Mouse (Mus musculus) neural tube, embryonic 11.5 days (tissue): ENCODE results near the gene AW011738. TPM values are rescaled to one million over a fixed set of nuclear protein-coding genes. Genes with fewer than 3 reads are reported as not detected.

Experiments used
- ATAC-seq: fragments of 200-750 bp; cut with Nextera tagmentation; 2 replicates; pipeline ENCODE4 v1.8.0; 2017; ENCODE audit warnings: moderate number of reproducible peaks, mild to moderate bottlenecking, moderate TSS enrichment, moderate library complexity; ENCODE audit not compliant: insufficient read depth, low FRiP score, low TSS enrichment
- DNase-seq: peaks from one replicate; pipeline ENCODE4 v3.0.0-alpha.2; 2015; ENCODE audit warnings: low spot score
- H3K27ac ChIP-seq: fragments of 300-500 bp; sonication (generic); 2 replicates; pipeline ENCODE4 v1.5.1; 2014; ENCODE audit warnings: low read depth, mild to moderate bottlenecking, low read length
- H3K27me3 ChIP-seq: fragments of 300-500 bp; sonication (generic); 2 replicates; pipeline ENCODE4 v1.6.1; 2014; ENCODE audit warnings: mild to moderate bottlenecking, low read length, mixed read lengths; ENCODE audit not compliant: control insufficient read depth, insufficient read depth
- H3K36me3 ChIP-seq: fragments of 300-500 bp; sonication (generic); 2 replicates; pipeline ENCODE4 v1.6.1; 2014; ENCODE audit warnings: mild to moderate bottlenecking, low read length, moderate library complexity, mixed read lengths; ENCODE audit not compliant: control insufficient read depth, insufficient read depth
- H3K4me1 ChIP-seq: fragments of 300-500 bp; sonication (generic); 2 replicates; pipeline ENCODE4 v1.6.1; 2014; ENCODE audit warnings: low read length, mixed read lengths; ENCODE audit not compliant: control insufficient read depth, insufficient read depth
- H3K4me2 ChIP-seq: fragments of 300-500 bp; sonication (generic); 2 replicates; pipeline ENCODE4 v1.6.1; 2014; ENCODE audit warnings: low read depth, mild to moderate bottlenecking, moderate library complexity
- H3K4me3 ChIP-seq: fragments of 300-500 bp; sonication (generic); 2 replicates; pipeline ENCODE4 v1.5.1; 2014; ENCODE audit warnings: low read depth, low read length
- H3K9ac ChIP-seq: fragments of 300-500 bp; sonication (generic); 2 replicates; pipeline ENCODE4 v1.6.1; 2014; ENCODE audit warnings: mild to moderate bottlenecking, low read length
- H3K9me3 ChIP-seq: fragments of 300-500 bp; sonication (generic); 2 replicates; pipeline ENCODE4 v1.6.1; 2016; ENCODE audit warnings: low read length; ENCODE audit not compliant: control insufficient read depth
- WGBS: fragments of 180-500 bp; shearing (Covaris S2); extraction: QIAGEN DNeasy Blood & Tissue Kit; methylation state at CpG from one replicate; pipeline ENCODE4 v1.1.7; 2014; 5-methylcytosine and 5-hydroxymethylcytosine counted together
- polyA plus RNA-seq: library from polyadenylated mRNA; unstranded; fragments of >200 nt; fragmentation: Nextera tagmentation; extraction: Ambion mirVana; gene quantifications from 2 replicates; pipeline ENCODE4 v1.2.1, GENCODE M21; 2014

Gene AW011738
- polyA plus RNA-seq, 1 experiment from 2014 or later, result 1.8 TPM

DNA sequence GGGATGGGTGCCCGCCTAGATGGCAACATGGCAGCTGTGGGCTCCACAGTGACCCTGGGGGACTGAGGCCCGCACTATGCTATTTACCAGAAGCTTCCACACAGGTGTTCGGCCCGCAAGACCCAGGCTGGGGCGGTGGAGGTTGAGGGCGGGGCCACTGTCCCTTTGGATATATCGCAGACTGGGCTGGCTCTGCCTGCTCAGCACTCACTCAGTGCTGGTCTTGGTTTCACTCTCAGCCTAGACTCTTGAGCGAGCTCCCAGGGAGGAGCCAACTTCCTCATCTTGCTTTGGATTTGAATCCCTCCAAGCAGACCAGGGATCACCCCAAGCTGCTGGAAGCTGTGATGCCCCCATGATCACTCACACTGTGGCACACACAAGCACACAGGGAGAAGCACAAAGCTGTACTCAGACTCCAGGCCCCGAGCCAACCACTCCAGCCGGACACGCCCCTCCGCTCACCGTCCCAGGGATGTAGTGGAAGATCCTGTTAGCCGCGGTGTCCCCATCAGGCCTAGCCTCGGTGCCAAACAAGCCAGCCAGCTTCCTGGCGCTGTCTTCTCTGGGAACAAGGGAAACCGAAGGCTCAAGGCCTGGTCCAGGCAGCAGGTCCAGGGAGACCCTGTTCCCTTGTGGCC is 24.8 kb downstream of the AW011738 start:
- WGBS, result 40% methylated on average over 18 of the region's 18 CpGs
- Histone ChIP-seq H3K4me1 (no peaks in the 10 kb centered on the region), H3K27me3 (no peaks in the 10 kb centered on the region), H3K27ac (no peak overlapping the region), H3K9me3 (no peaks in the 10 kb centered on the region), H3K9ac (no peak overlapping the region), H3K4me3 (no peak overlapping the region), H3K36me3 (peaks cover 11% of the 10 kb centered on the region), H3K4me2 (no peak overlapping the region)
- no peak for DNase-seq
- no peak for ATAC-seq

DNA sequence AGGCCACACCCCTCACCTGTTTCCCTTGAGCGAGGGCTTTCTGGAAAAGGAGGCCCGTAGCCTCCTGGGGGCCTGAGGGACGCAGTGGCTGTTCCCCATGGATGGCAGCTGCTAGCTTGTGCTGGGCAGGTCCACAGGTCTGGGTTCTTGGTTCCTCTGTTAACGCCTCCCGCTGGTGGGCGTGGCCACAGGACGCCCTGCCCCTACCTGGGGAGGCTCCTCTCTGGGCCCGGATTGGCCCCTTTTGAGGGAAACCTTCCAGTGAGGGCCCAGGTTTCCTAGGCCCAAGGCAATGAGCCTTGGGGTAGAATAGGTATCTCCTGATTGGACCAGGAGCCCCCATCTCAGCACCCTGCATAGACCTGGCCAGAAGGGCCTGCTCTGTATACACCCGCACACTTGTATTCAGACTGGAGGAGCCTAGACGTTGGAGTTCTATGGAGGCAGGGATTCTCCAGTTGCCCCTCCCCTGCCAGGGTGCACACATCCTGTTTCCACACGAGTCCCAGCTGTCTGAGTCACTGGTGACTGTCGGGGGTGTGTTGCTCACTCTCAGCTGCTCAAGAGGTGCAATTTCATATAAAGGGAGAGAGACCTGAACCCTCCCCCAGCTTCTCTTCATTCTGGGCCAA is 25.4 kb downstream of the AW011738 start:
- Histone ChIP-seq H3K27me3 (no peaks in the 10 kb centered on the region), H3K27ac (no peak overlapping the region), H3K4me2 (no peak overlapping the region), H3K9me3 (no peaks in the 10 kb centered on the region), H3K4me1 (0 out of 2 replicates have a peak, but pooled peaks cover 2% of the 10 kb centered on the region), H3K9ac (no peak overlapping the region), H3K4me3 (no peak overlapping the region), H3K36me3 (peaks cover 13% of the 10 kb centered on the region)
- WGBS, result 26% methylated on average over 12 of the region's 12 CpGs
- ATAC-seq (no peak), DNase-seq (no peak)

DNA sequence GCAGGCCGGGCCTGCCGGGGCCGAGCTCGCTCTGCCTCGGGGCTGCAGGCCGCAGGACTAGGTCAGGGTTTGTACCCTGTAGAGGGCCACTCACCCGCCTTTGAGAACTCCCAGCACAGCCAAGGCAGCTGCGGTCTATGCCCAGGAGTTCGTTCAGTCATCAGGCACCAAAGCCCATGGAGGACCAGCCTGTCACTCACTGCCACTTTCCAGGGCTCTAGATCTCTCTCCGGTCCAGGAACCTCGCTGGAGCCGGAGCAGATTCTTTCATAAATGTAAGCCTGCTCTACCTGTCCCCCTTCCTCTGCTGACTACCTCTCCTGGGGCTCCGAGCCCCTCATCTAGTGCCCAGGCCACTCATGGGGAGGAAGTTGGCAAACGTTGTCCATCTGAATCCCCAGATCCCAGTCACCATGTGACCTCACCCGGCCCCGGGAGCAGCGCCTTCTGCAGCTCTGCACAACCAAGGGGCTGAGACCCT is 31.0 kb downstream of the AW011738 start:
- DNase-seq (peak; percentile 52), ATAC-seq (no peak)
- Histone ChIP-seq H3K4me2 (peak overlapping the region; percentile 52), H3K9me3 (no peaks in the 10 kb centered on the region), H3K27ac (peak overlapping the region; percentile 79), H3K27me3 (no peaks in the 10 kb centered on the region), H3K36me3 (peaks cover 19% of the 10 kb centered on the region), H3K4me1 (peaks cover 11% of the 10 kb centered on the region; the same call in 1 of the 2 replicates), H3K9ac (peak overlapping the region; percentile 82), H3K4me3 (peak overlapping the region; percentile 79)
- WGBS, result 2% methylated on average over 16 of the region's 17 CpGs

DNA sequence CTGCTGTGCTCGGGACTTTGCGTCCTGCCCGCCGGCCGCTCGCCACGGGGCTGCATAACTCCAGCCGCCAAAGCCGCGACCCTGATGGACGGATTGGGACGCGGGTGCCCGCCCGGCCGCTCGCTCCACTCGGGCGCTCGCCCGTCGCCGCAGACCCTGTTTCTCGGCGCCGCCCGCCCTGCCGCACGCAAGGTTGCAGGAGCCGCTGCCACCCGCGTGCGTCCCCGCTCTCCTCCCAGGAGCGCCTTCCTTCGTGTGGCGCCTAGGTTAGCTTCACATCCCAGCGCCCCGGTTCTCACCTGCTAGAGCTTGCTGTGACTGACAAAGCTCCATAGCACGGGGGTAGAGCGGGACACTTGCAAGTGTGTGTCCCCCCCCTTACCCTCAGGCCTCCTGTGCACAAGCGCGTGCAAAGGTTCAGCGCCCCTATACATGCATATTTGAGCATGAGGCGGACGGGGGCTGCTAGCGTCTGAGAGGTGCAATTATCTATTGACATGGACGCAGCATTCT is 31.7 kb downstream of the AW011738 start, which contains the start of gene Plekhn1:
TSS of gene Plekhn1 (minus strand) at position 157 of the 513 bp plus-strand sequence.
- under 1% methylated on average over 40 of the region's 48 CpGs for WGBS

DNA sequence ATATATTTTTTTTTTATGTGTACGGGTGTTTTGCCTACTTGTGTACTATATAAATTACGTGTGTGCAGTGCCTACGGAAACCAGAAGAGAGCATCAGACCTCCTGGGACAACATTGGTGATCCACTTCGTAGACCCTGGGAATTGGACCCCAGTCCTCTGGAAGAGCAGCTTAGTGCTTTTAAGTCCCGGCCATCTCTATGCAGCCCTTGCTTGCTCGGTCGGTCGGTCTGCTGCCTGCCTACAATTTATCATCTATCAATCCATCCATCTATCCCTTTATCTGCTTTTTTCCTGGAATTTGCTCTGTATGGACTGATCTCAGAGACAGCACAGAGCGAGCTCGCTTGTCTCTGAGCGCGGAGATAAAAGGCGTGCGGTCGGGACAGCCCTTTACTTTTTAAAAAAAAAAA is 32.3 kb downstream of the AW011738 start:
- Histone ChIP-seq H3K9ac (peak overlapping the region; percentile 67), H3K36me3 (peaks cover 24% of the 10 kb centered on the region), H3K9me3 (no peaks in the 10 kb centered on the region), H3K4me3 (peak overlapping the region; percentile 79), H3K4me2 (peak overlapping the region; percentile 52), H3K4me1 (peaks cover 11% of the 10 kb centered on the region; the same call in 1 of the 2 replicates), H3K27ac (peak overlapping the region; percentile 44; the same call in 1 of the 2 replicates), H3K27me3 (no peaks in the 10 kb centered on the region)
- under 1% methylated on average over 15 of the region's 15 CpGs for WGBS
- ATAC-seq (peak; percentile 39; the same call in 1 of the 2 replicates), DNase-seq (no peak)

More for the DNA sequence above, 31.7 kb downstream of the AW011738 start, which contains the start of gene Plekhn1:
- H3K27ac ChIP-seq, result peak within 1 kb of the TSS; percentile 79
- DNase-seq (peak; percentile 88), ATAC-seq (peak; percentile 48)
- peaks cover 23% of the 10 kb centered on the region for H3K36me3 ChIP-seq
- H3K4me2 ChIP-seq, result peak within 1 kb of the TSS; percentile 52
- H3K9me3 ChIP-seq, result no peaks in the 10 kb centered on the region
- H3K27me3 ChIP-seq, result no peaks in the 10 kb centered on the region
- H3K9ac ChIP-seq, result peak within 1 kb of the TSS; percentile 82
- peak within 1 kb of the TSS; percentile 79 for H3K4me3 ChIP-seq
- H3K4me1 ChIP-seq, result peaks cover 11% of the 10 kb centered on the region; the same call in 1 of the 2 replicates

DNA sequence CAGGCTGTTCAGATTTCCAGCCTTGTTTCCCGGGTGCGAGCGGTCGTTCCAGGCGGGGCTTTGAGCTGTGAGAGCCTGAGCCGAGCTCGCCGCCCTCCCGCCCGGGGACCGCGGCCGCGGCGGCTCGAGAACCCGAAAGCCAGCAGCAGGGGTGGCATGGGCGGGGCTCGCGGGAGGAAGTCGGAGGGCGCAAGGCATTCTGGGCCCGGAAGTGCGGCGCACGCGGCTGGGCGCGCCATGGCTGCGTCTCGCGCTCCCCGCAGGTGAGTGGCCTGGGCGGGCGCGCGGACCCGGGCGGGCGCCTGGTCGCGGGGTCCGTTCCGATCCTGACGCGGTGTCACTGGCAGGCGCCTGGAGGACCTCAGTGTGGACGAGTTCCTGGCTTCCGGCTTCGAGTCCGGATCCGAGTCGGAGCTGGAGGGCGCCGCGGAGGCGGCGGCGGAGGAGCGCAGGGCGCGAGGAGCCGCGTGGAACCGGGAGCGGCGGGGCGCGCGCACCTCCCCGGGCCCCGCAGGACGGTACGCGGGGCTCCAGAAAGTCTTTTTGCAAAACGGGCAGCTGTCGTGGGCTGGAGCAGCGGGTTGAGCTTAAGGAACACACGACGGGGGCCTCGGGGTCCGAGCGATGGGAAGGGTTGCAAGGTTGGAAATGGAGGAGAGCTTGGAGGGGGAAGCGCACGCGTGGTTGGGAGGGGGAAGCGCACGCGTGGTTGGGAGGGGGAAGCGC is 32.9 kb downstream of the AW011738 start, which contains the start of gene Noc2l:
TSS of gene Noc2l (plus strand) at position 203 of the 726 bp plus-strand sequence.
- Histone ChIP-seq H3K36me3 (peaks cover 27% of the 10 kb centered on the region), H3K4me2 (peak within 1 kb of the TSS; percentile 52), H3K27me3 (no peaks in the 10 kb centered on the region), H3K9me3 (no peaks in the 10 kb centered on the region), H3K9ac (peak within 1 kb of the TSS; percentile 82), H3K4me1 (peaks cover 11% of the 10 kb centered on the region; the same call in 1 of the 2 replicates), H3K4me3 (peak within 1 kb of the TSS; percentile 79), H3K27ac (peak within 1 kb of the TSS; percentile 80)
- peak; percentile 97 for DNase-seq
- peak; percentile 76 for ATAC-seq
- under 1% methylated on average over 89 of the region's 90 CpGs for WGBS

DNA sequence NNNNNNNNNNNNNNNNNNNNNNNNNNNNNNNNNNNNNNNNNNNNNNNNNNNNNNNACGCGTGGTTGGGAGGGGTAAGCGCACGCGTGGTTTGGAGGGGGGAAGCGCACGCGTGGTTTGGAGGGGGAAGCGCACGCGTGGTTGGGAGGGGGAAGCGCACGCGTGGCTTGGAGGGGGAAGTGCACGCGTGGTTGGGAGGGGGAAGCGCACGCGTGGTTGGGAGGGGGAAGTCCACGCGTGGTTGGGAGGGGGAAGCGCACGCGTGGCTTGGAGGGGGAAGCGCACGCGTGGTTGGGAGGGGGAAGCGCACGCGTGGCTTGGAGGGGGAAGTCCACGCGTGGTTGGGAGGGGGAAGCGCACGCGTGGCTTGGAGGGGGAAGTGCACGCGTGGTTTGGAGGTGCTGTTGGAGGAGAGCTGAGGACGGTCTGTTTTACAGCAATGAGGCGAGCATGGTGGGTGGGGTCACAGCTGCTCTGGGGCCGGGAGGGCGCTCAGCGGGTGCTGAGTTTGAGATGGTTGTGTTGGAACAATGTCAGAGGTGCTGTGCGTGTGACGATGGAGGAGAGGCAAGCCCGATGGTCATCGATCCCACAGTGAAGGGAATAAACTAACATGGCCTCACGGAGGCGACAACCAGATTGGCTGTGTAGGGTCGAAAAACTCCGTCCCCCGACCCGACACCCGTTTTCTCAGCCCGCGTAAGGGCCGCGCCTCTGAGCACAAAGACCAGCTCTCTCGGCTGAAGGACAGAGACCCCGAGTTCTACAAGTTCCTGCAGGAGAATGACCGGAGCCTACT is 33.7 kb downstream of the AW011738 start:
- H3K36me3 ChIP-seq, result peaks cover 31% of the 10 kb centered on the region
- 21% methylated on average over 52 of the region's 60 CpGs for WGBS
- peak overlapping the region; percentile 79 for H3K4me3 ChIP-seq
- H3K27ac ChIP-seq, result no peak overlapping the region; the same call in 1 of the 2 replicates
- H3K27me3 ChIP-seq, result no peaks in the 10 kb centered on the region
- no peaks in the 10 kb centered on the region for H3K9me3 ChIP-seq
- H3K9ac ChIP-seq, result peak overlapping the region; percentile 67
- H3K4me1 ChIP-seq, result peaks cover 11% of the 10 kb centered on the region; the same call in 1 of the 2 replicates
- ATAC-seq, result no peak
- H3K4me2 ChIP-seq, result peak overlapping the region; percentile 52
- DNase-seq, result peak; percentile 20
